Mouse (Mus musculus): ENCODE results near the gene Pom121l2. TPM values are rescaled to one million over a fixed set of nuclear protein-coding genes. Genes with fewer than 3 reads are reported as not detected.

The Pom121l2 gene
- polyA plus RNA-seq, 1 experiment from 2014 or later: not detected

- 0 out of 2 replicates have a peak overlapping the region, but pooled peaks have one; percentile 28 for H3K9ac ChIP-seq
- under 1% methylated on average over 38 of the region's 38 CpGs for WGBS (ENCODE audit: insufficient replicate concordance)
These were observed 25.5 kb downstream of the Pom121l2 start for GRCm38 (mm10) chr13:22006334-22007120.

GRCm38 (mm10) chr13:22007121-22007510, 26.1 kb downstream of the Pom121l2 start:
- H3K36me3 ChIP-seq (replicated peaks): no peaks in the 10 kb centered on the region
- WGBS (ENCODE audit: insufficient replicate concordance): 11% methylated on average over 18 of the region's 18 CpGs
- H3K4me3 ChIP-seq (replicated peaks): peak overlapping the region; percentile 61
- peaks cover 26% of the 10 kb centered on the region for H3K4me1 ChIP-seq (replicated peaks)
- H3K27ac ChIP-seq (replicated peaks): no peak overlapping the region
- peak overlapping the region; percentile 86 for H3K4me2 ChIP-seq
- H3K9ac ChIP-seq: no peak overlapping the region
- no peaks in the 10 kb centered on the region for H3K9me3 ChIP-seq (replicated peaks)
- H3K27me3 ChIP-seq: peaks cover 96% of the 10 kb centered on the region
- no peak for ATAC-seq (ENCODE audit: insufficient read depth)

More at GRCm38 (mm10) chr13:22006334-22007120, 25.5 kb downstream of the Pom121l2 start:
- Histone ChIP-seq H3K9me3 (replicated peaks) (no peaks in the 10 kb centered on the region), H3K4me1 (replicated peaks) (peaks cover 26% of the 10 kb centered on the region), H3K27me3 (peaks cover 98% of the 10 kb centered on the region), H3K36me3 (replicated peaks) (no peaks in the 10 kb centered on the region), H3K4me2 (peak overlapping the region; percentile 86), H3K4me3 (replicated peaks) (peak overlapping the region; percentile 61), H3K27ac (replicated peaks) (no peak overlapping the region)
- ATAC-seq (ENCODE audit: insufficient read depth): peak; percentile 81

- H3K27me3 ChIP-seq: peaks cover 96% of the 10 kb centered on the region
- H3K9ac ChIP-seq: no peak overlapping the region
- no peaks in the 10 kb centered on the region for H3K9me3 ChIP-seq (replicated peaks)
- H3K4me1 ChIP-seq (replicated peaks): peaks cover 26% of the 10 kb centered on the region
- WGBS (ENCODE audit: insufficient replicate concordance): 48% methylated on average over 7 of the region's 7 CpGs
- ATAC-seq (ENCODE audit: insufficient read depth): no peak
- no peaks in the 10 kb centered on the region for H3K36me3 ChIP-seq (replicated peaks)
- H3K4me2 ChIP-seq: no peak overlapping the region
- no peak overlapping the region for H3K27ac ChIP-seq (replicated peaks)
- H3K4me3 ChIP-seq (replicated peaks): no peak overlapping the region
These were observed 26.9 kb downstream of the Pom121l2 start for GRCm38 (mm10) chr13:22007872-22008271.

- Histone ChIP-seq H3K4me1 (replicated peaks) (peaks cover 26% of the 10 kb centered on the region), H3K4me3 (replicated peaks) (no peak overlapping the region), H3K27me3 (peaks cover 94% of the 10 kb centered on the region), H3K9ac (no peak overlapping the region), H3K4me2 (no peak overlapping the region), H3K36me3 (replicated peaks) (no peaks in the 10 kb centered on the region), H3K27ac (replicated peaks) (no peak overlapping the region), H3K9me3 (replicated peaks) (no peaks in the 10 kb centered on the region)
- no peak for ATAC-seq (ENCODE audit: insufficient read depth)
- WGBS (ENCODE audit: insufficient replicate concordance): 76% methylated on average over 3 of the region's 3 CpGs
These were observed 27.7 kb downstream of the Pom121l2 start for GRCm38 (mm10) chr13:22008707-22009106.

GRCm38 (mm10) chr13:22009642-22010041, 28.6 kb downstream of the Pom121l2 start, which contains the start of gene Prss16:
Gene Prss16 (minus strand): TSS chr13:22009742.
- Histone ChIP-seq H3K36me3 (replicated peaks) (no peaks in the 10 kb centered on the region), H3K27ac (replicated peaks) (no peak within 1 kb of the TSS), H3K9ac (no peak within 1 kb of the TSS), H3K4me3 (replicated peaks) (no peak within 1 kb of the TSS), H3K9me3 (replicated peaks) (no peaks in the 10 kb centered on the region), H3K4me1 (replicated peaks) (peaks cover 31% of the 10 kb centered on the region), H3K4me2 (no peak within 1 kb of the TSS), H3K27me3 (peaks cover 94% of the 10 kb centered on the region)
- 15% methylated on average over 6 of the region's 7 CpGs for WGBS (ENCODE audit: insufficient replicate concordance)
- ATAC-seq (ENCODE audit: insufficient read depth): no peak

- no peaks in the 10 kb centered on the region for H3K36me3 ChIP-seq (replicated peaks)
- WGBS (ENCODE audit: insufficient replicate concordance): 18% methylated on average over 13 of the region's 13 CpGs
- H3K9me3 ChIP-seq (replicated peaks): no peaks in the 10 kb centered on the region
- no peak overlapping the region for H3K4me3 ChIP-seq (replicated peaks)
- peaks cover 62% of the 10 kb centered on the region for H3K27me3 ChIP-seq
- no peak overlapping the region for H3K27ac ChIP-seq (replicated peaks)
- no peak overlapping the region for H3K9ac ChIP-seq
- H3K4me2 ChIP-seq: peak overlapping the region; percentile 41
- no peak for ATAC-seq (ENCODE audit: insufficient read depth)
- peaks cover 17% of the 10 kb centered on the region for H3K4me1 ChIP-seq (replicated peaks)
These were observed 32.7 kb downstream of the Pom121l2 start for GRCm38 (mm10) chr13:22013716-22014115.

GRCm38 (mm10) chr13:22014411-22014845, 33.4 kb downstream of the Pom121l2 start:
- H3K27ac ChIP-seq (replicated peaks): no peak overlapping the region
- H3K27me3 ChIP-seq: peaks cover 57% of the 10 kb centered on the region
- H3K9me3 ChIP-seq (replicated peaks): no peaks in the 10 kb centered on the region
- peak overlapping the region; percentile 41 for H3K4me2 ChIP-seq
- ATAC-seq (ENCODE audit: insufficient read depth): no peak
- no peaks in the 10 kb centered on the region for H3K36me3 ChIP-seq (replicated peaks)
- H3K9ac ChIP-seq: no peak overlapping the region
- WGBS (ENCODE audit: insufficient replicate concordance): 8% methylated on average over 17 of the region's 17 CpGs
- H3K4me1 ChIP-seq (replicated peaks): peaks cover 21% of the 10 kb centered on the region
- H3K4me3 ChIP-seq (replicated peaks): peak overlapping the region; percentile 21

- Histone ChIP-seq H3K4me3 (replicated peaks) (peak overlapping the region; percentile 7), H3K36me3 (replicated peaks) (no peaks in the 10 kb centered on the region), H3K9me3 (replicated peaks) (no peaks in the 10 kb centered on the region), H3K4me2 (peak overlapping the region; percentile 41), H3K27ac (replicated peaks) (no peak overlapping the region), H3K4me1 (replicated peaks) (peaks cover 30% of the 10 kb centered on the region), H3K9ac (no peak overlapping the region), H3K27me3 (peaks cover 44% of the 10 kb centered on the region)
- peak; percentile 73 for ATAC-seq (ENCODE audit: insufficient read depth)
- WGBS (ENCODE audit: insufficient replicate concordance): 14% methylated on average over 27 of the region's 27 CpGs
These were observed 34.8 kb downstream of the Pom121l2 start for GRCm38 (mm10) chr13:22015479-22016450.

- Histone ChIP-seq H3K27ac (replicated peaks) (peak overlapping the region; percentile 65), H3K4me2 (peak overlapping the region; percentile 85), H3K36me3 (replicated peaks) (no peaks in the 10 kb centered on the region), H3K9ac (peak overlapping the region; percentile 65), H3K27me3 (peaks cover 7% of the 10 kb centered on the region), H3K9me3 (replicated peaks) (no peaks in the 10 kb centered on the region), H3K4me1 (replicated peaks) (peaks cover 28% of the 10 kb centered on the region), H3K4me3 (replicated peaks) (peak overlapping the region; percentile 63)
- ATAC-seq (ENCODE audit: insufficient read depth): peak; percentile 70
- under 1% methylated on average over 44 of the region's 44 CpGs for WGBS (ENCODE audit: insufficient replicate concordance)
These were observed 39.2 kb downstream of the Pom121l2 start for GRCm38 (mm10) chr13:22019934-22020835.

GRCm38 (mm10) chr13:22020901-22021339, 39.9 kb downstream of the Pom121l2 start:
- Histone ChIP-seq H3K4me1 (replicated peaks) (peaks cover 28% of the 10 kb centered on the region), H3K9ac (peak overlapping the region; percentile 68), H3K36me3 (replicated peaks) (no peaks in the 10 kb centered on the region), H3K4me2 (peak overlapping the region; percentile 85), H3K27me3 (peaks cover 3% of the 10 kb centered on the region; the same call in 1 of the 2 replicates), H3K4me3 (replicated peaks) (peak overlapping the region; percentile 63), H3K27ac (replicated peaks) (peak overlapping the region; percentile 82), H3K9me3 (replicated peaks) (no peaks in the 10 kb centered on the region)
- ATAC-seq (ENCODE audit: insufficient read depth): peak; percentile 76
- WGBS (ENCODE audit: insufficient replicate concordance): under 1% methylated on average over 8 of the region's 8 CpGs

All from liver, embryonic 15.5 days (tissue).